ENCODE assay signal across 17 mouse cellular contexts in the genomic region with DNA sequence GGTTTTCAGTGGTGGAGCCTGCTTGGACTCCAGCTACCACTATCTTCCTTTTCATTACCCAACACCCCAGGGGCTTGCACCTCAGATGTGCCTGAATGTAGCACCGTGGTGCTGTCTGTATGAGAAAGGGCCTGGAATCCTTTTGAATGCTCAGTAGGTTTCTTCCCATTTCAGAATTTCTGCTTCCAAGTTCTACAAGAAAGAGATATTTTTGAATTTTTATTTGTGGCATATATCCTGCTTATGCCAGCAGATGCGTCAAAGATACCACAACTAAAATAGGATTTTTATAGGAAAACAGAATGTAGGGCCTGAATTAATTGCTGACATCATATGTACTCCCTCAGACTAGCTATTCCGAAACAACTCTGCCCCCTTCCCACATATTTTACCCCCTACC.
"Had no signal": no experiment of that assay in that cellular context is flagged by ENCODE, and none has a peak within 500 bp of the region (broad histone marks: within the 10 kb centered on the region; RNA-seq: fewer than 3 reads in every experiment).

No protein-coding gene starts in this region.

- H3K27ac ChIP-seq: macrophage; midbrain, embryonic 13.5 days; midbrain, embryonic 15.5 days; neural tube, embryonic 12.5 days had no signal

- H3K4me1 ChIP-seq: midbrain, embryonic 13.5 days; neural tube, embryonic 12.5 days had no signal

- H3K4me3 ChIP-seq: megakaryocyte, embryonic 14.5 days; midbrain, embryonic 13.5 days; midbrain, embryonic 15.5 days; neural tube, embryonic 12.5 days had no signal

- DNase-seq: lung, adult 18-20 months; lung, embryonic 14.5 days; lung, postnatal 10 days; lung, postnatal 36 days; retina, postnatal 1 day; right cerebral cortex, adult 18-20 months; right cerebral cortex, postnatal 25 days; right cerebral cortex, postnatal 4 days; spleen, adult 18-20 months; thymus, adult 2 months; thymus, postnatal 25 days; thymus, postnatal 4 days had no signal

- ATAC-seq: midbrain, embryonic 13.5 days; midbrain, embryonic 15.5 days had no signal
